Mouse (Mus musculus): Measurements from ENCODE around the gene Gm20431. TPM values are rescaled to one million over a fixed set of nuclear protein-coding genes. Genes with fewer than 3 reads are reported as not detected.
A peak's percentile ranks its signal among the peaks of the same experiment; 100 is the strongest.

Gene Gm20431
- polyA plus RNA-seq, 1 experiment from 2014 or later, result 4.9 TPM

- Histone ChIP-seq H3K9me3 (ENCODE audit: control insufficient read depth, low read length) (no peaks in the 10 kb centered on the region), H3K9ac (ENCODE audit: low read length) (peak overlapping the region; percentile 38), H3K36me3 (ENCODE audit: control insufficient read depth, insufficient read depth, low read length) (no peaks in the 10 kb centered on the region), H3K4me2 (ENCODE audit: low read depth, severe bottlenecking) (peak overlapping the region; percentile 26), H3K27me3 (ENCODE audit: control insufficient read depth, insufficient read depth, low read length) (no peaks in the 10 kb centered on the region), H3K4me3 (ENCODE audit: low read depth, low read length) (no peak overlapping the region), H3K27ac (replicated peaks; ENCODE audit: low read depth, low read length) (peak overlapping the region; percentile 55), H3K4me1 (ENCODE audit: control insufficient read depth, insufficient read depth, low read length) (peaks cover 46% of the 10 kb centered on the region)
- ATAC-seq (ENCODE audit: insufficient number of reproducible peaks, low FRiP score, low TSS enrichment, low read depth), result no peak
- 9% methylated on average over 27 of the region's 27 CpGs for WGBS
- DNase-seq (ENCODE audit: low spot score), result peak; percentile 63
Measured at GRCm38 (mm10) chr2:167559413-167559812, 101.9 kb downstream of the Gm20431 start.

Small RNAs within 50 kb of the gene (microRNA-seq; reads per million reads assigned to microRNA genes)
- not detected for gene Gm22355

Other genes starting within 250 kb of the Gm20431 start
- gene Slc9a8, start 239.8 kb downstream of the Gm20431 start, polyA plus RNA-seq (2014; fragmentation: Nextera tagmentation; extraction: Ambion mirVana), result 21.3 and 21.4 TPM in 2 replicates
- gene Rnf114, start 168.9 kb downstream of the Gm20431 start, polyA plus RNA-seq (2014; fragmentation: Nextera tagmentation; extraction: Ambion mirVana), result 111 and 114 TPM in 2 replicates
- gene Spata2, start 168.6 kb downstream of the Gm20431 start, polyA plus RNA-seq (2014; fragmentation: Nextera tagmentation; extraction: Ambion mirVana), result 14.6 and 16.0 TPM in 2 replicates
- 102 and 104 TPM in 2 replicates for gene Snai1, start 123.3 kb downstream of the Gm20431 start, polyA plus RNA-seq (2014; fragmentation: Nextera tagmentation; extraction: Ambion mirVana)
- gene Ube2v1, start 29.4 kb downstream of the Gm20431 start, polyA plus RNA-seq (2014; fragmentation: Nextera tagmentation; extraction: Ambion mirVana), result 264 and 267 TPM in 2 replicates
- gene Cebpb, start 27.4 kb upstream of the Gm20431 start, polyA plus RNA-seq (2014; fragmentation: Nextera tagmentation; extraction: Ambion mirVana), result 2.6 and 4.1 TPM in 2 replicates
- gene Tmem189, start 28.3 kb upstream of the Gm20431 start, polyA plus RNA-seq (2014; fragmentation: Nextera tagmentation; extraction: Ambion mirVana), result 35.5 and 37.5 TPM in 2 replicates

All from limb, embryonic 11.5 days (tissue).